Mouse (Mus musculus): Measurements from ENCODE around the gene Adamts12. TPM values are rescaled to one million over a fixed set of nuclear protein-coding genes. Genes with fewer than 3 reads are reported as not detected.

The Adamts12 gene
- polyA plus RNA-seq, 2 experiments: 8.7 to 10.6 TPM

DNA sequence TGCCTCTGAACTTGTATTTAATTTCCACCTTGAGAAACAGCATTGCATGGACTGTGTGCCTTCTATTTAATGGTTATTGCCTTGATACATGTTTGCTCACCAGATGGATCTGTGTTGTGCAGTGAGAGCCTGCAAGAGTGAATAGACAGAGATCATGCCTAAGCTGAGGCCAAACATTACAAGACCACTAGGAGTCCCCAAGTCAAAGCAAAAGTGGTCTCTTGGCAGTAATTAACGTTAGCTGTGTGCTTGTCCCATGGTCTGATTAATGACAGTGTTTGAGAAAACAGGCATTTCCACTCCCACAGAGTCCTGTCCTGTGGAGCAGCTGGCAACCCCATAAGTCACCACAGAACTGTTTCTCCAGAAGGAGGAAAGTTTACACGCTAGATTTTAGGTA, 96.2 kb downstream of the Adamts12 start:
- Histone ChIP-seq H3K4me1 (ENCODE audit: control insufficient read depth, insufficient read depth, low read length) (no peaks in the 10 kb centered on the region), H3K4me3 (replicated peaks; ENCODE audit: low read length) (no peak overlapping the region), H3K27ac (replicated peaks; ENCODE audit: low read depth, low read length) (no peak overlapping the region), H3K36me3 (ENCODE audit: control insufficient read depth, insufficient read depth, low read length) (no peaks in the 10 kb centered on the region), H3K9me3 (ENCODE audit: control insufficient read depth, low read length) (no peaks in the 10 kb centered on the region), H3K27me3 (ENCODE audit: control insufficient read depth, insufficient read depth, low read length) (no peaks in the 10 kb centered on the region), H3K9ac (ENCODE audit: low read depth, low read length, severe bottlenecking) (no peak overlapping the region), H3K4me2 (replicated peaks; ENCODE audit: low read depth, low read length, severe bottlenecking) (no peak overlapping the region)
- 21% methylated on average over 2 of the region's 2 CpGs for WGBS
- TF ChIP-seq POLR2A (IDR thresholded peaks at IDR 0.05; ENCODE audit: borderline replicate concordance, extremely low read depth, insufficient read depth, insufficient read length): no peak
- ATAC-seq (ENCODE audit: low FRiP score, low read depth) (no peak), DNase-seq (ENCODE audit: low spot score) (no peak)

DNA sequence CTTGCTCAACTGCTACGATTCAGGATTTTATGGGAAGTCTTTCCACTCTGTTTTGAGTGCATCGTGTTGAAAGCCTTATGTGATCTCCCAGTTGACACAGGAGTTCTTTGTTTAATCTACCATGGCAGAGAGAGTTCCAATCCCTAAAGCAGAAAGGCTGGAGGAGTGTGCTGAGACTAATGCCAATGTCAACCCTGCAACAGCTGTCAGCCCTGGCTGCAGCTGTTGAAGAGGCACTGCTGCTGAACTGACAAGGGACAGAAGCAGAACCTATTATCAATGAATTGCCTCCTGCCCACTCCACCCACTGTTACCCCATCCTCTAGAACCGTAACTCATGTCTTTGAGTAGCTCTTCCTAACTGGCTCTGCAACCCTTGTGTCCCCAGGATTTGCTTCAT, 101.3 kb downstream of the Adamts12 start:
- 56% methylated on average over 3 of the region's 3 CpGs for WGBS
- H3K36me3 ChIP-seq (ENCODE audit: control insufficient read depth, insufficient read depth, low read length): no peaks in the 10 kb centered on the region
- TF ChIP-seq POLR2A (IDR thresholded peaks at IDR 0.05; ENCODE audit: borderline replicate concordance, extremely low read depth, insufficient read depth, insufficient read length): no peak
- H3K9me3 ChIP-seq (ENCODE audit: control insufficient read depth, low read length): no peaks in the 10 kb centered on the region
- H3K9ac ChIP-seq (ENCODE audit: low read depth, low read length, severe bottlenecking): no peak overlapping the region
- no peak overlapping the region for H3K4me2 ChIP-seq (replicated peaks; ENCODE audit: low read depth, low read length, severe bottlenecking)
- H3K4me3 ChIP-seq (replicated peaks; ENCODE audit: low read length): no peak overlapping the region
- H3K27me3 ChIP-seq (ENCODE audit: control insufficient read depth, insufficient read depth, low read length): no peaks in the 10 kb centered on the region
- no peak overlapping the region for H3K27ac ChIP-seq (replicated peaks; ENCODE audit: low read depth, low read length)
- H3K4me1 ChIP-seq (ENCODE audit: control insufficient read depth, insufficient read depth, low read length): no peaks in the 10 kb centered on the region
- ATAC-seq (ENCODE audit: low FRiP score, low read depth): peak; percentile 76; the same call in 1 of the 2 replicates
- peak; percentile 32 for DNase-seq (ENCODE audit: low spot score)

DNA sequence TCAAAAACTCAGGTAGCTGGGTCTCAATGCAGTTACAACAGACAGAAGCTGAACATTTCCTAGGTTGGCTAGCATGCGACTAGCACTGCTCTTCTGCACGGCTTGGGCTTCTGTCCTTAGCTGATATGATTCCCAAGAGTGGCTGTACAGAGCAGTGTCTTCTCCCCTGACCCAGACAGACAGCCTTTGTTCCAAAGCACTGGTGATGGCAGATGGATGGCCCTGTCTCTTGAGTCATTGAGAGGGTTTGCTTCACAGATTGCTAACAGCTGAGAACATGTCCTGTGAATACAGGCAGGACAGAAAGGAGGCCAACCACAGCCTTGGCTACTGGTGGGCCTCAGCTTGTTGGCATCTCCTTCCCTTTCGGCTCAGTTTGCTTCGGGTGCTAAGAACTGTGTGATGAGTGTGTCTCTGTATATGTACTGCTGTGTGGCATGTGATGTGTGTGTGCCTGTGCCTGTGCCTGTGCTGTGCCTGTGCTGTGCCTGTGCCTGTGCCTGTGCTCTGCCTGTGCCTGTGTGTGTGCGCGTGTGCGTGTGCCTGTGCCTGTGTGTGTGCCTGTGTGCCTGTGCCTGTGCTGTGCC, 109.4 kb downstream of the Adamts12 start:
- no peak for TF ChIP-seq POLR2A (IDR thresholded peaks at IDR 0.05; ENCODE audit: borderline replicate concordance, extremely low read depth, insufficient read depth, insufficient read length)
- H3K9me3 ChIP-seq (ENCODE audit: control insufficient read depth, low read length): no peaks in the 10 kb centered on the region
- no peak for ATAC-seq (ENCODE audit: low FRiP score, low read depth)

DNA sequence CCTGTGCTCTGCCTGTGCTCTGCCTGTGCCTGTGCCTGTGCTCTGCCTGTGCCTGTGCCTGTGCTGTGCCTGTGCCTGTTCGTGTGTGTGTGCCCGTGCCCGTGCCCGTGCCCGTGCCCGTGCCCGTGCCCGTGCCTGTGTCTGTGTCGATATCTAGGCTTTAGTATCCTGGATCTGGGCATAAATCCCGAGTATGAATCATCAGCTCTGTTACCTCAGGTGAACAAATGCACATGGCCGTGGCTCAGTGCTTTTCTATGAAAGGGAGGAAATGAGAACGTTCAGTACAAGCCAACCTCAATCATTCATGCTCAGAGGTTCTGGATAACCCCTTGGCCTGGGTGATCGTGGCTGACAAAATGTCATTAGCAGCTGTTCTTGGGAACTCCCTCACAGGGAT, 110.3 kb downstream of the Adamts12 start:
- DNase-seq (ENCODE audit: low spot score) (no peak), ATAC-seq (ENCODE audit: low FRiP score, low read depth) (no peak)
- Histone ChIP-seq H3K4me3 (replicated peaks; ENCODE audit: low read length) (no peak overlapping the region), H3K27ac (replicated peaks; ENCODE audit: low read depth, low read length) (no peak overlapping the region), H3K36me3 (ENCODE audit: control insufficient read depth, insufficient read depth, low read length) (no peaks in the 10 kb centered on the region), H3K4me2 (replicated peaks; ENCODE audit: low read depth, low read length, severe bottlenecking) (no peak overlapping the region), H3K9ac (ENCODE audit: low read depth, low read length, severe bottlenecking) (no peak overlapping the region), H3K4me1 (ENCODE audit: control insufficient read depth, insufficient read depth, low read length) (peaks cover 26% of the 10 kb centered on the region), H3K27me3 (ENCODE audit: control insufficient read depth, insufficient read depth, low read length) (no peaks in the 10 kb centered on the region), H3K9me3 (ENCODE audit: control insufficient read depth, low read length) (no peaks in the 10 kb centered on the region)
- 82% methylated on average over 13 of the region's 13 CpGs for WGBS
- TF ChIP-seq POLR2A (IDR thresholded peaks at IDR 0.05; ENCODE audit: borderline replicate concordance, extremely low read depth, insufficient read depth, insufficient read length): no peak

More for the DNA sequence above, 109.4 kb downstream of the Adamts12 start:
- Histone ChIP-seq H3K27me3 (ENCODE audit: control insufficient read depth, insufficient read depth, low read length) (no peaks in the 10 kb centered on the region), H3K4me3 (replicated peaks; ENCODE audit: low read length) (no peak overlapping the region), H3K4me1 (ENCODE audit: control insufficient read depth, insufficient read depth, low read length) (peaks cover 18% of the 10 kb centered on the region), H3K36me3 (ENCODE audit: control insufficient read depth, insufficient read depth, low read length) (no peaks in the 10 kb centered on the region), H3K9ac (ENCODE audit: low read depth, low read length, severe bottlenecking) (no peak overlapping the region), H3K4me2 (replicated peaks; ENCODE audit: low read depth, low read length, severe bottlenecking) (no peak overlapping the region), H3K27ac (replicated peaks; ENCODE audit: low read depth, low read length) (no peak overlapping the region)
- no peak for DNase-seq (ENCODE audit: low spot score)
- WGBS: 92% methylated on average over 7 of the region's 7 CpGs

DNA sequence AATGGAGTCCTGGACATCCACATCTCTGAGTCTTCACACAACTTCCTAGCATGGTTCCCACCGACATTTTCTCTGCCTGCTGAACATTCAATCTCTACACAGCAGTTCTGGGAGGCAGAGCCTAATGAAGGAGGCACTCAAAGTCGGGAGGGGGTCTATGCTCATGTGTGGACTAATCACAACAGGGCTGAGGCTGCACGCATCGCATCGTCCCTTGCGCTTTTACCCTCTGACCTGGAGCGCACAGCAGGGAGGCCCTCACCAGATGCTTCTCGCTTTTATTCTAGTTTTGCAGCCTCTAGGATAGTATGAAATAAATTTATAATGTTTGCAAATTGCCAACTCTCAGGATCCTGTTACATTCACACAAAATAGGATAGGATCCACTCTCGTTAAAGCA, 112.9 kb downstream of the Adamts12 start:
- H3K4me1 ChIP-seq (ENCODE audit: control insufficient read depth, insufficient read depth, low read length): peaks cover 29% of the 10 kb centered on the region
- H3K36me3 ChIP-seq (ENCODE audit: control insufficient read depth, insufficient read depth, low read length): no peaks in the 10 kb centered on the region
- H3K27ac ChIP-seq (replicated peaks; ENCODE audit: low read depth, low read length): no peak overlapping the region
- no peak overlapping the region for H3K4me2 ChIP-seq (replicated peaks; ENCODE audit: low read depth, low read length, severe bottlenecking)
- TF ChIP-seq POLR2A (IDR thresholded peaks at IDR 0.05; ENCODE audit: borderline replicate concordance, extremely low read depth, insufficient read depth, insufficient read length): no peak
- no peaks in the 10 kb centered on the region for H3K9me3 ChIP-seq (ENCODE audit: control insufficient read depth, low read length)
- DNase-seq (ENCODE audit: low spot score) (no peak), ATAC-seq (ENCODE audit: low FRiP score, low read depth) (peak; percentile 32; the same call in 1 of the 2 replicates)
- H3K9ac ChIP-seq (ENCODE audit: low read depth, low read length, severe bottlenecking): no peak overlapping the region
- no peak overlapping the region for H3K4me3 ChIP-seq (replicated peaks; ENCODE audit: low read length)
- no peaks in the 10 kb centered on the region for H3K27me3 ChIP-seq (ENCODE audit: control insufficient read depth, insufficient read depth, low read length)
- 19% methylated on average over 9 of the region's 9 CpGs for WGBS

Data from limb, embryonic 14.5 days (tissue).